Mouse (Mus musculus): ENCODE measurements around the gene Zscan4f. TPM values are rescaled to one million over a fixed set of nuclear protein-coding genes. Genes with fewer than 3 reads are reported as not detected.
"Not testable (repeated sequence)": the region's sequence is repeated elsewhere in the genome, so short reads cannot be mapped to it uniquely, and the experiment has no call there.

The Zscan4f gene
- not detected for total RNA-seq (2022)

GRCm38 (mm10) chr7:11397615-11398014, at the start of gene Zscan4f:
Gene Zscan4f, plus strand, starts transcription at chr7:11397915.
- DNase-seq, result not testable (repeated sequence)

GRCm38 (mm10) chr7:11384641-11385040, 13.1 kb upstream of the Zscan4f start:
- DNase-seq, result not testable (repeated sequence)

Small RNA genes within 50 kb of the gene (microRNA-seq; reads per million reads assigned to microRNA genes)
- gene Gm23087, result 0 reads per million in 2 experiments

Other genes with a start within 250 kb of the Zscan4f start
- not detected for gene Zscan4d, start 231.8 kb upstream of the Zscan4f start, total RNA-seq (2022)
- gene Zscan4e, start 87.2 kb upstream of the Zscan4f start, total RNA-seq (2022), result not detected
- not detected for gene Zscan4-ps2, start 116.4 kb downstream of the Zscan4f start, total RNA-seq (2022)
- gene Zscan4-ps3, start 211.4 kb downstream of the Zscan4f start, total RNA-seq (2022), result not detected

All from adrenal gland, adult 8-10 months (tissue).